Mouse (Mus musculus) frontal cortex, adult (tissue): ENCODE measurements around the gene Csnk1g1.
A peak's percentile ranks its signal among the peaks of the same experiment; 100 is the strongest.

ENCODE experiments used
- ATAC-seq: cut with Nextera tagmentation; 2 replicates; pipeline ENCODE4 v1.9.2; 2017; ENCODE audit warnings: mild to moderate bottlenecking, moderate library complexity, mixed read lengths; ENCODE audit not compliant: low TSS enrichment

The Csnk1g1 gene

DNA sequence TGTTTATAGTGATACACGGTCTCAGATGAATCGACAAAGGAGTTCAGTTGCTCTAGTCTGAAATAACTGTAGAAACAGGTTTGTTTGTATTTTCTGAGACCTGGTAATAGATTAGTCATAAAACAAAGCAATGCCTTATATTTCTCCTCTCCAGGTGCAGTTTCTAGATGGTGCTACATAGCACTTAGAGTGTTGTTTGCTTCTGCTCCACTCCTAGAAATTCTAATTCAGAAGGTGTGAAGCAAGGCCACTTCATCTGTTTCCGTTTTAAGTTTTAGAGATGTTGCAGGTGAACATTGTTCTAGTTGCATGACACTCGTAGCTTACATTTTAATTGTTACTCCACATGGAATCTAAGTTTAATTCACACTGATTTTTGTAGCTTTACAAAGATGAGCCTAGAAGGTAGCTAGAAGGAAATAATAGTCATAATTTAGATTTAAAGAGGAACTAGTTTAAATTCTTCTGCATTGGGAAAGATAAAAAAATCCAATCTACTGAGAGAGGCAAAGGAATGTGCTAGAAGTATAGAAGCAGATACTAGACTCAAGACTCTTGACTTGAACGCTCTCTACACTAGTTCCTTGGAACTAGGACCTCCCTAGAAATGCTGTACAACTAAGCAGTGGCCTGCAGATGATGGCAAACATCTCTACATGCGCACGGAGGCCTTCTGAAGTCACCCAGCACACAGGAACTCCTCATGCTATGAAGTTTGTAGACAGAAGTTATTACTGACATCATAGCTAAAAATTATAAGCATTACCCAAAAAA, 87.1 kb downstream of the Csnk1g1 start:
- no peak for ATAC-seq

DNA sequence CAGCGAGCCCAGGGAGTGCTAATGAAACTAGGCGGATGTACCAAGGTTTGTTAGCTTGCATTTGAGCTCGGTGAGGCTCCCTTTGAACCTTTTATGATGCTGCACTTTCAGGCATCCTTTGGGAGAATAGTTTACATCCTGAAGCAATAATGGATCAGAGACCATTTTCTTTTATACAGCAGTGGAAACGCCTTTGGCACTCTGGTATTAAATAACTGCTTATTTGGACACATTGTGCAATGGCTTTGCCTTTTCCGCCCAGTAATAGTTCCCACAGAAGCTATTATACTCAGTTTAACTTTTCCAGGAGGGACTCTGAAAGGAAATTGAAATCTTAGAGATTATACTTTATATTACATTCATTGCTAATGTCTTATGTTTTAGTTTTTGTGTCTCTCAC, 90.2 kb downstream of the Csnk1g1 start:
- no peak for ATAC-seq

DNA sequence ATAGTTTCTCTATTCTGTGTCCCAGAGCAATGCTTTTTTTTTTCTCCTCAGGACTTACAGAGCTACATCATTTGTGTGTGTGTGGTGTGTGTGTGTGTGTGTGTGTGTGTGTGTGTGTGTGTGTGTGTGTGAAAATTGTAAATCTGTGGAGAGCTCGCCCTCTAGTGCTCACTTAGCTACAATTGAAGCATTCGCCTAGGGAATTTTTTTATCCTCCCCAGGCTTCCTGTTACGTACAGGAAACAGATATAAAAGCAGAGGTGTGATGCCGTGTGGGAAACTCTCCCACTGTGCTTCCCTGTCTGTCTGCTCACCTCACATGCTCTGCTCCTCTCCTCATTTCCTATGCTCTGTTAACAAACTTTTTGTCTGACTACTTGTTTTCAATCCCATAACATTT, 95.7 kb downstream of the Csnk1g1 start:
- peak; percentile 85 for ATAC-seq

GRCm38 (mm10) chr9:66007603-66008202, 99.0 kb downstream of the Csnk1g1 start:
- ATAC-seq = peak; percentile 69; the same call in 1 of the 2 replicates

DNA sequence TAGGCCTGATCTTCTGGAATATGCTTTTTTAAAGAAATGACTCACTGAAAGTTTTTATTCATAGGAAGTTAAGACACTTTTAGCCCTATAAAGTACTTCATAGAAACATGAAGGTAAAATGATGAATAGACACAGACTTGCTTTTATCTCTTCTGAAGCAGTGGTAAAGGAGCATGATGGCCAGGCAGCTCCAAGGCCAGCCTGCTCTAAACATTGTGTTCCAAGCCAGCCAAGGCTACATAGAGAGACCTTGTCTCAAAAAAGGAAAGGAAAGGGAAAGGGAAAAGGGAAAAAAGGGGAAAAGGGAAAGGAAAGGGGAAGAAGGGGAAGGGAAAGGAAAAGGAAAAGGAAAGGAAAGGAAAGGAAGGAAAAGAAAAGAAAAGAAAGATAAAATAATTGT, 111.9 kb downstream of the Csnk1g1 start:
- no peak for ATAC-seq

GRCm38 (mm10) chr9:66038082-66038481, 129.4 kb downstream of the Csnk1g1 start:
- ATAC-seq = peak; percentile 69

- no peak for ATAC-seq
Measured at GRCm38 (mm10) chr9:66038581-66038980, 129.9 kb downstream of the Csnk1g1 start.

- ATAC-seq = no peak
Measured at GRCm38 (mm10) chr9:66039290-66039689, 130.6 kb downstream of the Csnk1g1 start.

- ATAC-seq = peak; percentile 64
Measured at GRCm38 (mm10) chr9:66040801-66041200, 132.1 kb downstream of the Csnk1g1 start.

- no peak for ATAC-seq
Measured at GRCm38 (mm10) chr9:66042331-66042730, 133.6 kb downstream of the Csnk1g1 start.

- ATAC-seq = no peak
Measured at GRCm38 (mm10) chr9:66043241-66043640, 134.5 kb downstream of the Csnk1g1 start.

GRCm38 (mm10) chr9:66049931-66050601, 141.3 kb downstream of the Csnk1g1 start:
- ATAC-seq = no peak

DNA sequence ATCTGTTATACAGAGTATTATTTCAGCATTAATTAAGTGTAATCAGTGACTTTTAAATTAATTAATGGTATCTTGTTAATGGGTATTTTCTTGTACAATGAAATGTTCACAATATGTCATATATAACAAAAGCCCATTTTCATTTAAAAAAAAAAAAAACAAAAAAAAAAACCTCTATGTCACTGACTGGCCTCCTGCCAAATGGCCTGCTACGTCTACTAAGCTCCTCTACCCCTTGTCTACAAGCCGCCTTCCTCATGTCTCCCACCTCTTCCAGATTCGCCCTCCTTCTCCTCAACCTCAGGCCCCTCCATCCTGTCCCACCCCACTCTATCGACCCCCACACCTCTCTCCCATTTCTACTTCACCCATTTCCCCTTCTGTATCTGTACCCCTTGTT, 142.8 kb downstream of the Csnk1g1 start:
- no peak for ATAC-seq

- no peak for ATAC-seq
Measured at GRCm38 (mm10) chr9:66052731-66053130, 144.0 kb downstream of the Csnk1g1 start.

GRCm38 (mm10) chr9:66053620-66054019, 144.9 kb downstream of the Csnk1g1 start:
- no peak for ATAC-seq

DNA sequence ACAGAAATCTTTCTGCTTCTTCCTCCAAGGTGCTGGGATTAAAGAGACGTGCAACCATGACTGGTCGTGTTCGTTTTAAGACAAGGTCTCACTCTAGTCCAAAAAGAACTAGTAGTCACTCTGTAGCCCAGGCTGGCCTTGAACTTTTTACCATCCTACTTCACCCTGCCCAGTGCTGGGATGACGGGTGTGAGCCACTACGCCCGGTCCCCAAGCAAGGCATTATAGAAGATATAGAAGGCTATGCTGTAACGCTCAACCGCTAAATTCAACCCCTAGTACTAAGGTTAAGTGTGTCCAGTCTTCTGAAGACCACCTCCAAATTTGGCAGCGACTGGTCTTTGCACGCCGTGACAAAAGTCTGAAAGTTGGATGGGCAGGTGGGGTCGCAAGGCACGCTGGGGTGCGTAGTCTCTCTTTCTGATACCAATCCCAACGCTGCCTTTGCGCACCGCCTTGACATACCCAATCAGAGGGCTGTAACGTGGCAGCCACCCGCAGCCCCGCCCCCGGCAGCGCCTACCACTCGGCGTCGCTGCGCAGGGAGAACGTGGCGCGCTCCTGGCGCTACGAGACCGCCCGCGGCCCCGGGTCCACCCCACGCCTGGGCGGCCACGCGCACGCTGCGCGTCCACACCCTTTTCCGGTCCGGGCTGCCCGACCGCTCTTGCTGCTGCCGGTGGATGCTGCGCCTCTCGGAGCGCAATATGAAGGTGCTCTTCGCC, 151.0 kb downstream of the Csnk1g1 start, which contains the start of gene Ppib:
Gene Ppib, plus strand, starts transcription at position 640 of the 725 bp plus-strand sequence.
- peak; percentile 97 for ATAC-seq

DNA sequence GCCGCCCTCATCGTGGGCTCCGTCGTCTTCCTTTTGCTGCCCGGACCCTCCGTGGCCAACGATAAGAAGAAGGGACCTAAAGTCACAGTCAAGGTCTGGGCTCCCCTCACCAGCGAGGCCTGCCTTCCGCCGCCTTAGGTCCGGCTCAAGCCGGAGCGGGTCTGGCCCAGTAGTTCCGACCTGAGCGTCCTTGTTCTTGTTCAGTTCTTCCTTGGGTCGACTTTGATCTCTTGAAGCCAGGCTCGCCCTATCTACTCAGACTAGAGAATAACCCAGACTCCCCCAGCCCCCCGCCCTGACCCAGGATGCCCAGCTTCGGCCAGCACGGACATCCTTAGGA, 151.6 kb downstream of the Csnk1g1 start:
- peak; percentile 60 for ATAC-seq

GRCm38 (mm10) chr9:66060986-66061385, 152.3 kb downstream of the Csnk1g1 start:
- no peak for ATAC-seq

DNA sequence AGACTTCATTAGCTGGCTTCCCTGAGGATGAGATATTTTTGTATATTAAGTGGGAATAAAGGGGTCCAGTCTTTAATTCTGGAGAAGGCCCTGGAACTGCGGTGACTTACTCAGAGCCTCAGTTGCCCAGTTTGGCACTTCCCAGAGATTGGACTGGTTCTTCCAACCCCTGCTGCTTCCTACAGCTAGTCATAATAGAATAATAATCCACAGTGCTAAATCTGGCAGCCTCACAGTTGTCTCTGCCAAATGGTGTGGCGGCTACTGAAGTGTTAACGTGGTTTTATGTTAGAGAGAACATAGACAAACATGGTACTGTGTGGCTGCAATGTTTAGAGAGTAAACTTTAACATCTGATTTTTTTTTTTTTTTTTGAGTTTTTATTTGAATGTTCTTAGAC, 152.9 kb downstream of the Csnk1g1 start:
- ATAC-seq = no peak

GRCm38 (mm10) chr9:66063446-66063845, 154.7 kb downstream of the Csnk1g1 start:
- no peak for ATAC-seq

- no peak for ATAC-seq
Measured at GRCm38 (mm10) chr9:66064316-66064715, 155.6 kb downstream of the Csnk1g1 start.

DNA sequence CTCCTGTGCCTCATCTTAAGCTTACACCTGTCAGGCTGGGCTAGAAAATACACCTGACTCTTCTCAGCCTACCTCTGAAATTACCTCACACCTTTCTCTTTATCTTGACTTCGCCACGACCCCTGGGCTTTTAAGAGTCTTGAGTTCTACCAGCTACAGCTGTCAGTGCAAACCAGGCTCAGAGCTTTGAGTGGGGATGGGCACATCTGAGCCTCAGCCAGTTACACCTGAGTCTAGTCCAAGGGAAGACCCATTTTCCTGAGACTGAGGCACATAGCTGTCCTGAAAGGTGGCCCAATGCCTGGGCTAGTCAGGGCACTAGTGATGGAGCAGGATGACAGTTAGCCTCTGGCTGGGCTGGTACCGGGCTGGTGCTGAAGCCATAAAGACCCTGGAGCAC, 158.1 kb downstream of the Csnk1g1 start:
- ATAC-seq = no peak
